Mouse (Mus musculus) limb, embryonic 14.5 days (tissue): ENCODE results near the gene Fam180a. TPM values are rescaled to one million over a fixed set of nuclear protein-coding genes. Genes with fewer than 3 reads are reported as not detected.

Source experiments
- ATAC-seq: fragments of 200-750 bp; cut with Nextera tagmentation; 2 replicates; pipeline ENCODE4 v1.8.0; 2017; ENCODE audit warnings: low read depth, moderate number of reproducible peaks, moderate TSS enrichment; ENCODE audit not compliant: low FRiP score
- DNase-seq: peaks from one replicate; pipeline ENCODE4 v3.0.0-alpha.2; 2015; ENCODE audit warnings: low spot score
- H3K27ac ChIP-seq: fragments of 300-500 bp; sonication (generic); replicated peaks from 2 replicates; pipeline ENCODE4 v1.5.1; 2014; ENCODE audit warnings: low read depth, mild to moderate bottlenecking, low read length, moderate library complexity, mixed read lengths
- H3K27me3 ChIP-seq: fragments of 300-500 bp; sonication (generic); 2 replicates; pipeline ENCODE4 v1.6.1; 2014; ENCODE audit warnings: low read length, mixed read lengths; ENCODE audit not compliant: control insufficient read depth, insufficient read depth
- H3K36me3 ChIP-seq: fragments of 300-500 bp; sonication (generic); 2 replicates; pipeline ENCODE4 v1.6.1; 2014; ENCODE audit warnings: mild to moderate bottlenecking, low read length, moderate library complexity, mixed read lengths; ENCODE audit not compliant: control insufficient read depth, insufficient read depth
- H3K4me1 ChIP-seq: fragments of 300-500 bp; sonication (generic); 2 replicates; pipeline ENCODE4 v1.6.1; 2014; ENCODE audit warnings: antibody characterized with exemption, low read length, mixed read lengths; ENCODE audit not compliant: control insufficient read depth, insufficient read depth
- H3K4me2 ChIP-seq: fragments of 300-500 bp; sonication (generic); replicated peaks from 2 replicates; pipeline ENCODE4 v1.6.1; 2014; ENCODE audit warnings: low read depth, mild to moderate bottlenecking, low read length, moderate library complexity; ENCODE audit not compliant: severe bottlenecking
- H3K4me3 ChIP-seq: fragments of 300-500 bp; sonication (generic); replicated peaks from 2 replicates; pipeline ENCODE4 v1.5.1; 2014; ENCODE audit warnings: low read length
- H3K9ac ChIP-seq: fragments of 300-500 bp; sonication (generic); 2 replicates; pipeline ENCODE4 v1.6.1; 2014; ENCODE audit warnings: mild to moderate bottlenecking, low read depth, low read length, moderate library complexity; ENCODE audit not compliant: severe bottlenecking
- H3K9me3 ChIP-seq: fragments of 300-500 bp; sonication (generic); 2 replicates; pipeline ENCODE4 v1.6.1; 2016; ENCODE audit warnings: low read length; ENCODE audit not compliant: control insufficient read depth
- POLR2A ChIP-seq: fragments of 200-500 bp; IDR thresholded peaks from 2 replicates; pipeline ENCODE4 v1.8.0; 2012; ENCODE audit warnings: inconsistent platforms, mild to moderate bottlenecking, moderate library complexity, borderline replicate concordance; ENCODE audit not compliant: insufficient read depth, insufficient read length; ENCODE audit errors: extremely low read depth
- WGBS: fragments of 180-500 bp; shearing (Covaris S2); extraction: QIAGEN DNeasy Blood & Tissue Kit; methylation state at CpG from one replicate; pipeline ENCODE4 v1.1.7; 2014; 5-methylcytosine and 5-hydroxymethylcytosine counted together
- polyA plus RNA-seq, 2 experiments: library from polyadenylated mRNA; depleted of rRNA in 1 of 2; stranded (reverse) in 1 of 2; unstranded in 1 of 2; fragments of >200 nt; fragmentation: Nextera tagmentation in 1 of 2; extraction: Ambion mirVana in 1 of 2; gene quantifications; 2 replicates each; pipeline versions ENCODE4 v1.2.1 to v1.2.3; 2012 to 2014

Gene Fam180a
- polyA plus RNA-seq, 2 experiments: 3.5 to 6.0 TPM

- no peak for TF ChIP-seq POLR2A
- DNase-seq (no peak), ATAC-seq (no peak)
- Histone ChIP-seq H3K27me3 (no peaks in the 10 kb centered on the region), H3K4me1 (peaks cover 32% of the 10 kb centered on the region), H3K4me2 (no peak overlapping the region), H3K9ac (no peak overlapping the region), H3K27ac (no peak overlapping the region), H3K4me3 (no peak overlapping the region), H3K36me3 (no peaks in the 10 kb centered on the region), H3K9me3 (no peaks in the 10 kb centered on the region)
- WGBS: 94% methylated on average over 3 of the region's 3 CpGs
Observed at GRCm38 (mm10) chr6:35351826-35352225, 25.9 kb upstream of the Fam180a start.

- H3K4me1 ChIP-seq: peaks cover 30% of the 10 kb centered on the region
- no peak overlapping the region for H3K27ac ChIP-seq
- no peak overlapping the region for H3K9ac ChIP-seq
- no peaks in the 10 kb centered on the region for H3K36me3 ChIP-seq
- H3K4me2 ChIP-seq: no peak overlapping the region
- DNase-seq (no peak), ATAC-seq (no peak)
- no peak overlapping the region for H3K4me3 ChIP-seq
- H3K27me3 ChIP-seq: no peaks in the 10 kb centered on the region
- WGBS: 35% methylated on average over 7 of the region's 7 CpGs
- no peaks in the 10 kb centered on the region for H3K9me3 ChIP-seq
- no peak for TF ChIP-seq POLR2A
Observed at GRCm38 (mm10) chr6:35349784-35350183, 23.8 kb upstream of the Fam180a start.

GRCm38 (mm10) chr6:35338640-35339039 is 12.7 kb upstream of the Fam180a start:
- ATAC-seq (no peak), DNase-seq (no peak)
- Histone ChIP-seq H3K9me3 (no peaks in the 10 kb centered on the region), H3K27ac (no peak overlapping the region), H3K4me3 (no peak overlapping the region), H3K4me2 (no peak overlapping the region), H3K27me3 (no peaks in the 10 kb centered on the region), H3K4me1 (no peaks in the 10 kb centered on the region), H3K9ac (no peak overlapping the region), H3K36me3 (no peaks in the 10 kb centered on the region)
- TF ChIP-seq POLR2A: no peak
- WGBS: 34% methylated on average over 3 of the region's 3 CpGs

- Histone ChIP-seq H3K9me3 (no peaks in the 10 kb centered on the region), H3K4me3 (no peak overlapping the region), H3K27ac (no peak overlapping the region), H3K36me3 (no peaks in the 10 kb centered on the region), H3K4me2 (no peak overlapping the region), H3K4me1 (no peaks in the 10 kb centered on the region), H3K9ac (no peak overlapping the region), H3K27me3 (no peaks in the 10 kb centered on the region)
- ATAC-seq (no peak), DNase-seq (no peak)
- 80% methylated on average over 8 of the region's 8 CpGs for WGBS
- TF ChIP-seq POLR2A: no peak
Observed at GRCm38 (mm10) chr6:35337836-35338235, 11.9 kb upstream of the Fam180a start.

GRCm38 (mm10) chr6:35335452-35335851 is 9.5 kb upstream of the Fam180a start:
- no peak for ATAC-seq
- H3K4me3 ChIP-seq: no peak overlapping the region
- H3K36me3 ChIP-seq: no peaks in the 10 kb centered on the region
- peaks cover 6% of the 10 kb centered on the region for H3K4me1 ChIP-seq
- 61% methylated on average over 5 of the region's 5 CpGs for WGBS
- no peak for TF ChIP-seq POLR2A
- no peaks in the 10 kb centered on the region for H3K27me3 ChIP-seq
- H3K4me2 ChIP-seq: no peak overlapping the region
- no peak for DNase-seq
- H3K27ac ChIP-seq: no peak overlapping the region
- H3K9ac ChIP-seq: no peak overlapping the region
- H3K9me3 ChIP-seq: no peaks in the 10 kb centered on the region

GRCm38 (mm10) chr6:35334278-35334677 is 8.3 kb upstream of the Fam180a start:
- Histone ChIP-seq H3K27me3 (no peaks in the 10 kb centered on the region), H3K9me3 (no peaks in the 10 kb centered on the region), H3K9ac (no peak overlapping the region), H3K36me3 (no peaks in the 10 kb centered on the region), H3K4me1 (peaks cover 7% of the 10 kb centered on the region), H3K27ac (no peak overlapping the region), H3K4me2 (no peak overlapping the region), H3K4me3 (no peak overlapping the region)
- DNase-seq (no peak), ATAC-seq (no peak)
- no peak for TF ChIP-seq POLR2A
- WGBS: 73% methylated on average over 4 of the region's 4 CpGs
